Mouse (Mus musculus) Muller cell, postnatal 12 days (primary cell): Measurements from ENCODE around the gene Nol4l.

Experiments
- DNase-seq: peaks from one replicate; pipeline ENCODE4 v3.0.0-alpha.2; 2015; ENCODE audit errors: inconsistent ontology term

Gene Nol4l

GRCm38 (mm10) chr2:153529931-153530766 lies at the start of gene Nol4l:
TSS of gene Nol4l (minus strand) at chr2:153529971.
- peak; percentile 64 for DNase-seq

GRCm38 (mm10) chr2:153577122-153577521 lies 47.4 kb upstream of the Nol4l start:
- DNase-seq: no peak

- DNase-seq: no peak
Observed at GRCm38 (mm10) chr2:153576150-153576549, 46.4 kb upstream of the Nol4l start.

- DNase-seq: no peak
Observed at GRCm38 (mm10) chr2:153575554-153575953, 45.8 kb upstream of the Nol4l start.

- DNase-seq: no peak
Observed at GRCm38 (mm10) chr2:153573101-153573500, 43.3 kb upstream of the Nol4l start.

GRCm38 (mm10) chr2:153568541-153568940 lies 38.8 kb upstream of the Nol4l start:
- DNase-seq: no peak

GRCm38 (mm10) chr2:153568013-153568412 lies 38.2 kb upstream of the Nol4l start:
- no peak for DNase-seq

- DNase-seq: no peak
Observed at GRCm38 (mm10) chr2:153564343-153564742, 34.6 kb upstream of the Nol4l start.

GRCm38 (mm10) chr2:153561564-153561963 lies 31.8 kb upstream of the Nol4l start:
- no peak for DNase-seq

- peak; percentile 46 for DNase-seq
Observed at GRCm38 (mm10) chr2:153560664-153561541, 31.1 kb upstream of the Nol4l start.

GRCm38 (mm10) chr2:153559613-153560152 lies 29.9 kb upstream of the Nol4l start:
- DNase-seq: no peak

GRCm38 (mm10) chr2:153558464-153558863 lies 28.7 kb upstream of the Nol4l start:
- no peak for DNase-seq

GRCm38 (mm10) chr2:153557259-153557658 lies 27.5 kb upstream of the Nol4l start:
- no peak for DNase-seq

- DNase-seq: no peak
Observed at GRCm38 (mm10) chr2:153556208-153556607, 26.4 kb upstream of the Nol4l start.

GRCm38 (mm10) chr2:153554543-153554942 lies 24.8 kb upstream of the Nol4l start:
- DNase-seq: no peak

GRCm38 (mm10) chr2:153549486-153549885 lies 19.7 kb upstream of the Nol4l start:
- no peak for DNase-seq

GRCm38 (mm10) chr2:153548221-153548923 lies 18.6 kb upstream of the Nol4l start:
- DNase-seq: peak; percentile 9

- DNase-seq: no peak
Observed at GRCm38 (mm10) chr2:153547633-153548032, 17.9 kb upstream of the Nol4l start.

GRCm38 (mm10) chr2:153546972-153547371 lies 17.2 kb upstream of the Nol4l start:
- no peak for DNase-seq

GRCm38 (mm10) chr2:153546471-153546870 lies 16.7 kb upstream of the Nol4l start:
- no peak for DNase-seq

GRCm38 (mm10) chr2:153544771-153545170 lies 15.0 kb upstream of the Nol4l start:
- DNase-seq: no peak
